Mouse (Mus musculus) hematopoietic multipotent progenitor cell, adult 10-12 weeks (in vitro differentiated cells): ENCODE measurements around the gene Fah. TPM values are rescaled to one million over a fixed set of nuclear protein-coding genes. Genes with fewer than 3 reads are reported as not detected.

Experiments
- polyA plus RNA-seq: library from polyadenylated mRNA; stranded (reverse); fragments of >175 nt; gene quantifications from 2 replicates; pipeline ENCODE4 v1.2.3, GENCODE M21; 2012; ENCODE audit warnings: low replicate concordance

Gene Fah
- polyA plus RNA-seq = 2.7 and 4.0 TPM in 2 replicates

DNA sequence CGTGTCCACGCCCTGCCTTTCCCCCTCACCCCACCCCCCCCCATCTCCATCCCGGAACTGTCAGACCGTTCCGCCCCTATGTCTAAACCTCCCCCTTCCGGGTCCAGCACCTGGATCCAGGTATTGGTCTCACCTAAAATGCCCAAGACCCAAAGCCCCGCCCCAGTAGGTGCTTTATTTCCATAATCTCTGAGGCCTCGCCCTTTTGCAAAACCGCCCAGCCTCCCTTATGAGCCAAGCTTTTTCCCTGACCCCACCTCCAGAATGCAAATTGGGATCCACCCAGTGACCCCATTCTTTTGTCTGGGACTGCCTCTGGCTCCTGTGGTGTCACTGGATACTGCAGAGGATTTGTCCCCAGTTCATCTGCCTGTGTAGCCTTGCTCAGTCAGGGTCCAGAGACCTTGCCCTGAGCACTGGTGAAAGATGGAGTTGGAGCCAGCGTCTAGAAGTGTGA lies at the start of gene Fah:
Gene Fah, minus strand, starts transcription at position 430 of the 457 bp plus-strand sequence.

Other genes with a start within 250 kb of the Fah start
- 0.29 and 0.33 TPM in 2 replicates for gene Arnt2, start 196.5 kb downstream of the Fah start, polyA plus RNA-seq
- not detected in 2 replicates for gene Gm2115, start 77.8 kb downstream of the Fah start, polyA plus RNA-seq
- 28.8 and 32.8 TPM in 2 replicates for gene Zfand6, start 83.2 kb upstream of the Fah start, polyA plus RNA-seq
- not detected in 2 replicates for gene Olfr291, start 246.8 kb upstream of the Fah start, polyA plus RNA-seq